In genomic region chr14:33513877-33514276, GRCm38 (mm10) we compare ENCODE assay signal across 16 mouse cellular contexts. TPM values are rescaled to one million over a fixed set of nuclear protein-coding genes. Genes with fewer than 3 reads are reported as not detected.
"Had no signal": no experiment of that assay in that cellular context is flagged by ENCODE, and none has a peak within 500 bp of the region (broad histone marks: within the 10 kb centered on the region; RNA-seq: fewer than 3 reads in every experiment).

No protein-coding gene starts in this region.

- DNase-seq: kidney, postnatal 14 days; layer of hippocampus, adult 9-11 months; layer of hippocampus, postnatal 36 days; lung, embryonic 14.5 days; lung, postnatal 14 days; thymus, adult 2 months; thymus, postnatal 36 days had no signal

- H3K36me3 ChIP-seq: kidney, embryonic 15.5 days; limb, embryonic 15.5 days; liver, embryonic 12.5 days; midbrain, embryonic 15.5 days had no signal

- H3K9ac ChIP-seq: kidney, embryonic 15.5 days; limb, embryonic 15.5 days; liver, embryonic 12.5 days; lung, embryonic 14.5 days; midbrain, embryonic 15.5 days had no signal

- H3K4me2 ChIP-seq: kidney, embryonic 15.5 days; limb, embryonic 15.5 days; liver, embryonic 12.5 days; lung, embryonic 14.5 days; midbrain, embryonic 11.5 days; midbrain, embryonic 15.5 days had no signal

- H3K27ac ChIP-seq: kidney, embryonic 15.5 days; limb, embryonic 15.5 days; liver, embryonic 12.5 days; macrophage; midbrain, embryonic 15.5 days had no signal

- H3K4me1 ChIP-seq: kidney, embryonic 15.5 days; limb, embryonic 15.5 days; liver, embryonic 12.5 days; megakaryocyte, embryonic 14.5 days had no signal

- H3K4me3 ChIP-seq: kidney, embryonic 15.5 days; limb, embryonic 15.5 days; liver, embryonic 12.5 days; megakaryocyte, embryonic 14.5 days; midbrain, embryonic 15.5 days had no signal

- H3K27me3 ChIP-seq: kidney, embryonic 15.5 days; liver, embryonic 12.5 days; megakaryocyte, embryonic 14.5 days; midbrain, embryonic 15.5 days had no signal

- H3K9me3 ChIP-seq: kidney, embryonic 15.5 days; limb, embryonic 15.5 days; liver, embryonic 12.5 days; megakaryocyte, embryonic 14.5 days; midbrain, embryonic 15.5 days had no signal

- ATAC-seq: liver, embryonic 12.5 days; midbrain, embryonic 15.5 days had no signal

RNA-seq across cellular contexts. Expression of gene Frmpd2, which starts 42.4 kb away (rescaled TPM):
- polyA plus RNA-seq: large intestine, adult 2 months; limb, embryonic 15.5 days; liver, embryonic 12.5 days; liver, embryonic 16.5 days; lung, embryonic 14.5 days; macrophage had no signal
